Mouse (Mus musculus) layer of hippocampus, adult 9-11 months (tissue): Measurements from ENCODE around the gene Rnf212b.
"Not testable (repeated sequence)": the region's sequence is repeated elsewhere in the genome, so short reads cannot be mapped to it uniquely, and the experiment has no call there.

Experiments
- DNase-seq: peaks from one replicate; pipeline ENCODE4 v3.0.0; 2022

Rnf212b gene

DNA sequence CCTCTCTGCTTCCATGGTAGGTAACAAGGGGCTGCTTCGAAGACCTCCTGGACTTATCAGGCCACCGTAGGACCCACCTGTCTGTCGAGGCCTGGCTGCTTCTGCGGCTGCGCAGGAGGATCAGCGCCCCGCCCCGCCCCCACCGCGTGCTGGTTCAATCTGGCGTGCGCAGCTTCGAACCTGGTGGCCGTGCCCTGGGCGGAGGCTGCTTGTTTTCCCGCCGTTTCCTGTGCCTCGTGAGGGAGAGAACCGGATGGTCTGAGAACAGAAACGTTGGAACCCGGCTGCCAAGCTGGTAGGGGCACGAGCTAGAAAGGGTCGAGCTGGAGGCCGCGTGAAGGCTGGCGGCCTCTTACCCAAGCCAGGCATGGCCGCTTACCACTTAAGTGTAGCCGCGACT lies at the start of gene Rnf212b:
TSS of gene Rnf212b (plus strand) at position 151 of the 400 bp plus-strand sequence.
- DNase-seq, result no peak

DNA sequence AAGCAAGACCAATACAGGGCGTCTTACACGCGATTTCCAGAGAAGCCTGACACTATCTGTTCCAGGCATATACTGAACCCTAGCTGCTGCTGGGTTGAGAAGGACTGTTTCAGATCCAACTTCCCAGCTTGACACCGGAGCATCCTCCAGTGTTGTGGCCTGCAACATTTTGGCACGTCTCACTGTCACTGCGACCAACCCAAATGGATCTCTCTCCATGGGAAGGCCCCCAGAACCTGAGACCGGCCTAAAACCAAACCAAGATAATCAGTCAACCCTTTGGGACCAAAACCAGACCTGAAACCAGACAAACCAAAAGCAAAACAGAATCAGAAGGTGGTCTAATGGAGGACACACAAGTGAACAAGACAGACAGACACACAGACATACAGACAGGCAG lies 47.0 kb upstream of the Rnf212b start:
- not testable (repeated sequence) for DNase-seq

DNA sequence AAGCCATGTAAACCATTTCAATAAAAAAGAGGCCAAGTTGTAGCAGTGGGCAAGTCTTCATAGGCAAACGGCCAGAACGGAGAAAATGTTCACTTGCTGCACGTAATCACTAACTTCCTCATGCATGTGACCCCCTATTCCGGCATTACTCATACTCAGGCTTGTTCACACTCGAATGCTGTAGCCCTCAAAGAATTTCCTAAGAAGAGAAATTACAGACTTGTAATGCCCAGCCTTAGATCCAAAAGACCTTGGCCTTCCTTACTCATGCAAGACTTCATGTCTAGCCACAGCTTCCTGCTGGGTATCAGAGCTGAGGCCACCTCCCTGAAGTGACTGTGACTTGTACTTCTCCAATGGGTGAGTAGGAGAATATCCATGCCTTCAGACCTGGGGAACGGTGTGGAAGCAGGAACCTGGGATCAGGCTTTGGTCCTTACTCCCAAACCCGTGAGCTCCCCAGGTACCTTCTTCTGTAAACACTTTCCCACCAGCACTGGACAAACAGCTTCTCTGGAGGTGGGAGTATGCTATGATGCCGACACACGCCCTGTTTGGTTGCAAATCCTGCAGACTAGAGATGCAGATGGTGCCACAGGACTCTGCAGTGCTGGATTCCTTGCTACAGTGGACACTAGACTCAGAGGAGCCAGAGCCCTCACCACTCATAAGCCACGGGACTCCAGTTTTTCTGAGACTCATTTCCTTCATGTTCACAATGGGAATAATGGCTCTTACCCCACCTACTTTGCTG lies 45.5 kb upstream of the Rnf212b start:
- no peak for DNase-seq

DNA sequence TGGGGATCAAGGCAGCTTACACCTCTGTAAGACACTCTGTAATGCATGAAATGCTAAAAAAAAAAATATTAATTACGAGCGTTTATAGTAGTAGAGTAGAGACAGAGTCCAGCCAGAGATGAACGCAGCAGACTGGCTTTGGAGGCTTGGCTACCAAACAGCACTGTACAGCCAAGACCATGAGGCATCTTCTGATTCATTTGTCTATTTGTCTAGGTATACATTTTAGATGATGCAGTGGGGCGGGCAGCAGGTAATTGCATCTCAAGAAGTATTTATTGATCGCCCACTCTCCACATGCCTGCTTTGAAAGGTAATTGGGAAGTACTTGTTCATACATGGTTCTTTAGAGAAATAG lies 44.9 kb upstream of the Rnf212b start:
- DNase-seq, result no peak

DNA sequence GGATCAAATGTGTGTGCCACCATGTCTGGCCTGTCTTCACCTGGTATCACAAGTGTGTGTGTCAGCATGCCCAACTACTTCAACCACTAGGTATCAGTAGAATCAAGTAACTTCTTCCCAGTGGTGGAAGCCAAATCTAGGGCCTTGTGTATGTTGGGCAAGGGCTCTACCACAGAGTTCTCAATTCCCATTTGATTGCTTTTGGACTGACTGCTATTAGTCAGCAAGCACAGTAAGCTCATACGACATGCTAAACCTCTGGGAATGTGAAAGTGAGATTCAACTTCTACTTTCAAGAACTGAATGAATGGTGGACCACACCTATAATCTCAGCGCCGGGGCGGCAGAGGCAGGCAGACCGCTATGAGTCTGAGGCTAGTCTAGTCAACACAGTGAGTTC lies 43.6 kb upstream of the Rnf212b start:
- no peak for DNase-seq

DNA sequence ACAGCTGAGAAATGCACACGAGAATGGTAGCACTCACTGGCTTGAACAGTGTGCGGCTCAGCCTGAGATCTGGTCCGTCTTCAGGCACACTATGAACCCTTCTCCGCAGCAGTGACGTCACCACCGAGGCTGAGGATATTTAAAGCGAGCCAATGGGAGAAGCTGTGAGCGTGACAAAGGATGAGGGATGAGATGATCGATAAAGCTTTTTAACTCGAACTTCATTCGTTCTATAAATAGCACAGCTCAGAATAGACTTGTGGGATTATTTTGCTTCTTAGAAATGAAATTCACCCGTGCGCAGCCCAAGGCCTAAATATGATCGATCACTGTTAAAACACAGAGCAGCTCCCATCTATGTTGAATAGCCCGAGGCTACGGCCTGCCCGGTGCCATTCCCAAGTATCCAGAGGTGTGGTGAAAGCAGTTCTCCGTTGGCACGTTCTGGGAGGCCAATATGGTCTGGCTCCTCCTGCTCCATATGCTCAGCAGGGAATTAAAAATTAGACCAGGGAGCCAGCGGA lies 41.5 kb upstream of the Rnf212b start:
- peak; percentile 85 for DNase-seq

DNA sequence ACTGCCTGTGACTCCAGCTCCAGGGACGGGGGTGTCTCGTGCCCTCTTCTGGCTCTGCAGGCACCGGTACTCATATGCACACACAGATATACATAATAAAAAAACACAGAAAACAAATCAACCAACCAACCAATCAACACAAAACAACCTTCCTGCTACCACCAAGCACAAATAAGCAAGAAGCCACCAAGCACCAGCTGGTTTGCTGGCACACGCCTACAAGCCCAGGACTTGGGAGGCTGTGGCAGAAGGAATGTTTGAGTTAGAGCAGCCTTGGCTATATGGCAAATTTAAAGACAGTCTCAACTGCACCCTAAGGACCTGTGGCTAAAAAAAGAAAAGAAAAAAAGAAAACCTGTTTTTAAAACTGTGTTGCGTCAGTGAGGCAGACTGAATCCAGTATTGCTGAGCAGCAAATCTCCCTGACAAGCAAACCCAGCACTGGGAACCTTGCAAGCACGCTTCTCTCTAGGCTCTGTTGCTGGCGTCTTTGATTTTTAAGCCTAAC lies 38.4 kb upstream of the Rnf212b start:
- no peak for DNase-seq

DNA sequence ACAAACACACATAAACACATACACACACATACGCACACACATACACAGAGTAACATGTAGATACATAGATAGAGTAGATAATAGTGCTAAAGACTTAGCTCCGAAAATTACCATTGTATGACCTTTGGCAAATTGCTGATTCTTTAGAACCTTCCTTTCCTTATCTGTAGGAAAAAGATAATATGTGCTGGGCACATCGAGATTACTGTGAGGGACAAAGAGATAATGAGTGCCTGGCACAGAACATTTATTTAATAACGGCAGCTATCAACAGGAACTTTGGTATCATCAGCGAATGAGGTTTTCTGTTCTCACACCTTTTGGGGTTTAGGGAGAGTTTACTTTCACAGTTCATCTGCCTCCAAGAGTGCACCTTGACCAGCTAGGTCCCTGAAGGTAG lies 37.2 kb upstream of the Rnf212b start:
- no peak for DNase-seq

DNA sequence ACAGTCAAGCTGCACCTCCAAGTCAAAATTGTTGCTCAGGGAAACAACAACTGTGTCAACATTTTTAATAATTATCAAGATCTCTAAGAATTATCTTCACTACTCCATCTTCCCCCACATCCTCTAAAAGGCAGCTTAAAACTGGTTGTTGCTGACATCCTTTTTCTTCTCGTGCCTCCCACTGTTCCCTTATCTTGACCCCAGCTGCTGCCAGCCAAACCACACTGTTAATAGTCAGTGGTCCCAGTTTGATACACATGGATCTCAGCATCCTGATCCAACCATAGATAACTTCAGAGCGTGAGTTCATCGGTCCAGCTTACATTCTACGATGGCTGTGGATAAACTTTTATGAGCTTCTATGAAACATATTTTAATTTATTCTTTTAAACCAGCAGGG lies 36.0 kb upstream of the Rnf212b start:
- DNase-seq, result no peak

DNA sequence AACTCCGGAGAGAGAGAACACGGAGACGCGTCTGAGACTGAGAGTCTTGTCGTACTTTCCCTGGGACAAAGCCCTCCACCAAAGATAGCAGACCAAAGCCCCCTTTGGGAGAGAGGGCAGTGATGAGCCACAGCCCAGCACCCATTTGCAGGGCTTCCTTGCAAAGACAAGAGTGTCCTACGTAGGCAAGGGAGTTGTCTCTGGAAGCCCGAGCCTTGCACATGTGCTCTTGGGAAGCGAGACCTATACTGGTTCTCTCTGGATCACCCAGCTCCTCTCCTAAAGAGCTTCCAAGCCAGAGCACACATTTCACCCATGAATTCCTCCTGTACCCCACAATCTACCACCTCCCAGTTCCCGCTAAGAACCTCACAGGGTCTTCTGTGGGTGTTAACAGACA lies 33.9 kb upstream of the Rnf212b start:
- DNase-seq, result no peak

DNA sequence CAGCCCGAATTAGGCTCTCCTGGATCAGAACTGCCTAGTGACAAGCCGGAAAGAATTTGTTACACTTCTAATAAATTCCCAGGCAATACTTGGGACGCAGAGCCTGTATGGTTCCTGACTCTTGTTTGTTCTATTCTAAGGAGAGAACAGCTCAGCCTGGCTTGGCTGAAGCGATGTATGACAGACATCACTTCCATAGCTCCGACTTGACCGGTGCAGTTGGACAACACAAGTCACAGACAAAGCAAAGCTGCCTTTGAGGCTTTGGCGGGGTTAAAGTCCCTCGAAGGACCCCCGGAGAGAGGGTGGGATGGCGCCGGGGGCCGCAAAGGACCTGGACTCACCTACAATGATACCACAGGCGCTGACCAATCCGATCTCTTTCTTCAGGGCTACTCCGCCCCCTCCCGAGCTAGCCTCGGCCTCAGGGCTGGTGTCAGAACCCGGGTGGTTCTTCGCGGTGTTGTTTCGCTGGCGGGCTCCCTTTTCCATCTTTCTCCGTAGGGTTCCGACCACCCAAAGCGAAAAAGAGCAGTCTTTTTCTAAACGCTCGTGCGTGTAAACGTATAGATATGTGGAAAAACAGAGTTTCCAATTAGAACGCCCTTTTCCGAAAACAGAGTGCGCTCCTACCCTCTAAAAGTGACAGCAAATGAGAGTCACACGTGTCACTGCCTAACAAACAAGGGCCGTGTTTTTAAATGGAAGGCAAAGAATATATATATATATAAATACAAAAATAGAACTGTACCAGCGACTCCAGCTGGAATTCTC lies 32.9 kb upstream of the Rnf212b start:
- peak; percentile 66 for DNase-seq

DNA sequence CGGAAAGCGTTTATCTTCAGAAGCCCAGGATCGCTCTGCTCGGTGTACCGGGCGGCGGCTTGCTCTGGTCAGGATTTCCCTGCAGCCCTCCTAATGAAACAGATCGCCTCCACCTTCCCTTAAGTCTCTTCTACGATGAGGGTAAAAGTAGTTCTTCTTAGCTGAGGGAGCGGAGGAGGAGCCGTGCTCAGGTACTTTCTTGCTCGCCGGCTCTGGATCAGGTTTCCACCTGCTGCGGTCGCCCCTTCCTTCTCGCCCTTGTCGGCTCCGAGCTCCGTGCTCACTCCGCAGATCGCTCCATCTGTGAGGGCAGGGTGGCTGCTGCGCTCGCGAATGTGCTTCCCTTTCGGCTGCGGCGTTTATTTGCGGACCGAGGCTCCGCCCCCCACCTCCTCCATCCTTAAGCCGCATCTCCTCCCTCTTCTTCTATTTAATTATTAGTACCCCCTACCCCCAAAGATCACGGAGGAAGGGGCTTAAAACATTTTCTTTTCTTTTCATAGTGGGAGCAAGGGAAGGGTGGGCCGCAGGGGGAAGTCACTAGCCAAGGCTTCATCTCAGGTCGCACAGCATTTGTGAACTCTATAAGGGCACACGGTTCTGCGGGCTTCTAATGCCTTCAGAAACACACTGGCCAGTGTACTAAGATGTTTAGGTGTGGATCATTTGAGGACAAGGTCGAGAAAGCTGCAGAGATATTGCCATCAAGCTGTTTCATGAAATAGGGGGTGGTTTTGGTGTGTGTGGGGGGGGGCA lies 32.2 kb upstream of the Rnf212b start, which contains the start of gene Slc7a8:
TSS of gene Slc7a8 (minus strand) at position 337 of the 756 bp plus-strand sequence.
- peak; percentile 65 for DNase-seq

DNA sequence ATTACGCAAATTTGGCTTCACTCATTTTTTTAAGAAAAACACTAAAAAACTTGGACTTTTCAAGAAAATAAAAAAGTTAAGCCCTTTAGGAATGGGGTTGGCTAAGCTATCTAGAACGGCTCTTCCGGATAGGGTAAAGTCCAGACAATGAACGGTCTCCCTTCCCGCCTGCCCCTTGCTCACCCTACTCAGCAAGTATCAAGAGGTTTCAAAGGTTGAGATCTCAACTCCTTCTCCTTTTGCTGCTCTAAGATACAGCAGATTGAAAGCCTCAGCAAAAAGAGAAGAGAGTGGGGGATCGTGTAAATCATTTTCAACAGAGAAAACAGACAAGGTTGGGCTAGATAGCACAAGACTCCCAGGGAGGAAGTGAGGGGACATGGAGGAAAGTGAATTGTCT lies 31.0 kb upstream of the Rnf212b start:
- DNase-seq, result no peak

DNA sequence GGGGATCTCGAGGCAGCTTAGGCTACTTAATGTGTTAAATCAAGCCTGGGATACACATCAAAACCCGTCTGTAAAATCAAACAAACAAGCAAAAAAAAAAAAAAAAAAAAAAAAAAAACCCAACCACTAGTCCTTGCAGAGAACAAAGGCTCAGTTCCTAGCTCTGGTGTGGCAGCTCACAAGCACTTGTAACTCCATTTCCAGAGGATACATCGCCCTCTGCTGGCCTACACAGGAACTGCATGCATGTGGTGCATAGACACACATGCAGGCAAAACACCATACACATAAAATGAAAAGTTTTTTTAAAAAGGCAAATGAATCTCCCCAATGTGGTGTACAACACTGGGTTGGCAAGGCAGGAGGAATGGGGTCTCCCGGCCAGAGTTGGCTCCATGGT lies 28.0 kb upstream of the Rnf212b start:
- DNase-seq, result peak; percentile 57

DNA sequence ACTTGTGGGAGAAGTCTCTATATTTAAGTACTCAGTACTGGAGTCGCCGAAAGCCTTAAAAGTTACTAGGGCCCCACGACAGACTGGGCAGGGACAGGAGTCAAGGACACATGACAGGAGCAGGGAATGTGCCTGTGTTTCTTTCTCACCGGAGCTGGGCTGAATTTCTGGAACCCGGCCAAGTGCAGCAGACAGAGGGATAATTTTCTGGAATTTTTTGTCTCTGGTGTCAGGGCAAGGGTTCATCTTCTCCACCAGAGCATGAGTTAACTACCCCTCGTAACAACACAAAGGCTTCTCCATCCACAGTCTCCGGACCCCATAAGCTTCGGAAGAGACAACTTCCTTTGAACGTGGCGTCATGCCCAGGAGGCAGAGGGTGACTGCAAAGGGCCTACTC lies 27.5 kb upstream of the Rnf212b start:
- no peak for DNase-seq

DNA sequence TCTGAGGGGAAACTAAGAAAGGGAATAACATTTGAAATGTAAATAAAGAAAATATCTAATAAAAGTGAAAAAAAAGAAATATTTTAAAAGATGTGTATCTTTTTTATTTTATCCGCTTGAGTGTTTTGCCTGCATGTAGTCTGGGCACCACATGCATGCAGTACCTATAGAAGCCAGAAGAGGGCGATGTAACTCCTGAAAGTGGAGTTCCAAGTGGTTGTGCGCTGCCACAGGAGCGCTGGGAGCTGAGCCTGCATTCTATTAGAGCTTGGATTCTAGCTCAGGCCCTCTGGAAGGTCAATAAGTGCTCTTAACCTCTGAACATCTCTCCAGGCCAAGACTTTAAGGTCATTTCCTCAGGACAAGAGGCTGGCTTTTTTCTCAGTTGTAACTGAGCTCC lies 26.7 kb upstream of the Rnf212b start:
- DNase-seq, result no peak

DNA sequence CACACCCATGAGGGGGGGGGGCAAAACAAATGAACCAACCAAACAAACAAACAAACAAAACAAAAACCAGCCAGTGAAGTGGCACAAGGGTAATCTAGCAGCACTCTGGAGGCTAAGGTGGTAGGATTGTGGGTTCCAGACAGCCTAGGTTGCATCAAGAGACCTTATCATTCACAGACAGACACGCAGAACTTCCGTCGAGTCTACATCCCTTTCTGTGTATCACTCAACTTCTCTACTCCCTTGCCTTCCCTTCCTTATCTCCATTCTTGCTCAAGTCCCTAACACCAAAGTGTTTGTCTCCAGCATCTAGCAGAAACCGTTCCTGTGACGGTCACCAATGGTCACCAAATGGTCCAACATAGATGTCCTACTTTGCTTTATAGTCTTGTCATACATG lies 25.7 kb upstream of the Rnf212b start:
- DNase-seq, result no peak

DNA sequence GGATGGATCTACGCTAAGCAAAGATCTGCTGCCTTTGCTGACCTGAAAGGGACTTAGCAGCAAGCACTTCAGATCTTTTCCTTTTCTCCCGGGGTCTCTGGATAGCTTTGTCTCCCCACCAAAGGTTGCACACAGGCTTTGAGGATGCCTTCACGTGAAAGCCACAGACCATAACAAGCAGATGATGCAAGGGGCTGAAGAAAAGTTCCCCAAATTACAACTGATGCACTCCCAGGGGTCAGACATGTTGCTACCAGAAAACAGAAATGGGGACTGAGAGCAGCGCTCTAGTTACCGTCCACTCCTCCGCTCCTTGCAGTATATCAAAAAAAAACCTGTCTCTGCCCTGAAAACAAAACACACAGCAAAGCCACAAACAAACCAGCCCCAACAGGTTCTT lies 21.8 kb upstream of the Rnf212b start:
- DNase-seq, result no peak

DNA sequence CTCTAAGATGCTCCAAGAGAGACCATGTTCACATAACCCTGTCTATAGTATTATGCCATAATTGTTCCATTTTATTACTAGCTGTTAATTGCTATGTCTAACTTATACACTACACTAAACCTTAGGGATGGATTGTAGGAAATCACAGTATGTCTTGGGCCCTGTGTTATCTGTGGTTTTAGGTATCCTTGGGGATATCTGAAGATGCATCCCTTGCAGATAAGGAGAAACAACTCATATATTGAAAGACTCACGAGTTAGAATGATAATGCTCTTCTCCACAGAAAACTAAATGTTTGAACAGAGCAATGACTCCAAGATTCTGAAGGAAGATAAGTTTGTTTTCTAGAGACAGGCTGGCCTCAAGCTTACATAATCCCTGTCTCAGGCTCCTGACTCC lies 20.6 kb upstream of the Rnf212b start:
- DNase-seq, result no peak

DNA sequence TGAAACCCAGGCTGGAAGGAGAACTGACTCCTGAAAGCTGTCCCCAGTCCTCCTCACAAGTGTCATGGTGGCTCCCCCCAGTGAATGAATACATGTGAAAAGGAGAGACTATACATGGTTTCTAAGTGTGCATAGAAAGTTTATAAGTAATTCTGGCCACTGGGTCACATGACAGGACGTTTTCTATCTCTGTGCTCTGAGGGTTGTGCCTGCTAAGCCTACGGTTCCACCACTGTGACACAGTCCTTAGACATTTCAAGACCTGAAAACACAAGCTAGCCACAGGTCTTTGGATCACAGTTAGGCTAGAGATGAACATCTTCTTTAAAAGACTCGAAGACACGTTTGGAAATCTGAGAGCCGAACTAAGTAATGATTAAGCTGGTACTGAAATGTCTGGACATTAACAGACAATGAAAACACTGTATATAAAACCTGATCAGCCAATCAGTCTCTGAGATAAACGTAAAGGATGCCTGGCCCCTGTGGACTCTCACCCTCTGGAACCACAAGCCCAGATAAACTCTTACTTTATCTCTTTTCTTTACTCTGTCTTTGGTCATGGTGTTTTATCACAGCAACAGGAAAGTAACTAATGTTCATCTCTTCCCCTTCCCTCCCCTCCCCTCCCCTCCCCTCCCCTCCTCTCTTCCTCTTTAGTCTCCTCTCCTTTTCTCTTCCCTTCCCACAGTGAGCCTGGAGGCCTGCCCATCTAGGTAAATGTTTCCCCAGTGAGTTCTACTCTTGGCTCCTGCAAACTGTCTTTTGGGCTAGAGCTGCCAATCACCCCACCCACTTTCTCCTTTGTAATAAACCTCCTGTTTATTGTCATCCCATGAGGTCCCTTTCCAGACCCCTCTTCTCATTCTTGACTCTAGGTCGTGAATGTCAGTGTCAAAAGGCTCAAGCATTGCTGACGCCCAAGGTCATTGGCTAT lies 19.8 kb upstream of the Rnf212b start:
- no peak for DNase-seq

DNA sequence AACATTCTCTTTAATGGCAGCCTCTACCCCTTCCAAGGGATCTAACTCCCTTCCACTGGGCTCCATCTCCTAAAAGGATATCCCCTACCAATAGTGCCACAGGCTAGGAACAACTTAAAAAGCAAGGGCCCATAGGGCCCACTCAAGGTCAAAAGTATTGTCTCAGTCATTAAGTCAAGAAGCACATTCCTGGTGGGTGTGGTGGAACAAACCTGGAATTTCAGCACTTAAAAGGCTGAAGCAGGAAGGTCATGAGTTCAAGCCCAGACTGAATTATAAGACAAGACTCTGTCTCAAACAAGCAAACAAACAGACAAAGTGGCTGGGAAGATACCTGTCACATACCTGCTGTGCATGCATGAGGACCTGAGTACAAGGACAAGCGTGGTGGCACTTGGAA lies 18.0 kb upstream of the Rnf212b start:
- DNase-seq, result no peak

DNA sequence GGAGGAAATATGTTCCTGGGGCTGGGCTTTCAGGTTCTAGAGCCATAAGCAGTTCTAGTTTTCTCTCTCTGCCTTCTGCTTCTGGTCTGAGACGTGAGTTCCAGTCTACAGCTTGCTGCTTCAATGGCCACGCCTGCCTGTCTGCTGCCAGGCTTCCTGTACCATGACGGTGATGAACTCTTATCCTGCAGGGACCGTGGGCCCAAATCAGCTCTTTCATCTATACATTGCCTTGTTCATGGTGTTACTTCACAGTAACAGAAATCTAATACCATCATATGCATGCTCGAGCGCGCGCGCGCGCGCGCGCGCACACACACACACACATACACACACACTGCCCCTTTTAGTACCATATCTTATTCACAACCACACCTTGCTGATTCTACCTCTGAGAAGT lies 17.2 kb upstream of the Rnf212b start:
- no peak for DNase-seq
